Mouse (Mus musculus) MEL (cell line): ENCODE measurements around the gene Lrp6.

ENCODE experiments used
- CTCF ChIP-seq, 3 experiments: IDR thresholded peaks in 2 of 3; conservative IDR thresholded peaks in 1 of 3; 2 replicates each; pipeline ENCODE4 v1.5.1; 2011 to 2012; ENCODE audit warnings: low read length in 3 of 3, low read depth in 2 of 3, mild to moderate bottlenecking in 2 of 3, improper control_type of control experiment in 1 of 3, inconsistent platforms in 1 of 3, mixed read lengths in 1 of 3, moderate library complexity in 1 of 3; ENCODE audit not compliant: control insufficient read depth in 1 of 3, insufficient read depth in 1 of 3, poor library complexity in 1 of 3, severe bottlenecking in 1 of 3
- KAT2A ChIP-seq: conservative IDR thresholded peaks from 2 replicates; pipeline ENCODE4 v1.6.1; 2012; ENCODE audit warnings: low read depth, low read length, improper control_type of control experiment, inconsistent platforms
- TAL1 ChIP-seq: IDR thresholded peaks from 2 replicates; pipeline ENCODE4 v1.6.1; 2012; ENCODE audit warnings: mild to moderate bottlenecking, inconsistent platforms, low read length, moderate library complexity, mixed read lengths
- ZC3H11A ChIP-seq: IDR thresholded peaks from 2 replicates; pipeline ENCODE4 v1.6.1; 2012; ENCODE audit warnings: low read depth, mild to moderate bottlenecking, inconsistent platforms, low read length, improper control_type of control experiment

DNA sequence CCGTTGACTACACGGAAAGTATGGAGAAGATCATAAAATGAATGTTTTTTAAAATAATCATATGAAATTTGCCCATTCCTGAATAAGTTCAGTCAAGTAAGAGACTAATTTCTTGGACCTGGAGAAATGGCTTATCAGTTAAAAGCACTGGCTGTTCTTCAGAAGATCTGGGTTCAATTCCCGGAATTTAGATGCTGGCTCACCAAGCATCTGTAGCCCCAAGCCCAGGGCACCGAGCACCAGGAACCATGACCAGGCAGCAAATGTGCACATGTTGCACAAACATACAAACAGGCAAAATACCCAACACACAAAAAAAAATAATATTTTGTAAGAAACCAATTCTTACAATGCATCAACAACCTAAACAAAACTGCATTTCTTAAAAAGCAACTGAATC lies 37.4 kb downstream of the Lrp6 start:
- TF ChIP-seq CTCF (IDR thresholded peaks at IDR 0.05 in 2 of 3, conservative IDR thresholded peaks at IDR 0.05 in 1 of 3; ENCODE audit: control insufficient read depth in 1 of 3, insufficient read depth in 1 of 3, low read depth in 2 of 3, low read length in 3 of 3, poor library complexity in 1 of 3, severe bottlenecking in 1 of 3) (no peak), TAL1 (no peak), KAT2A (no peak), ZC3H11A (no peak)
